Mouse (Mus musculus) cerebellum, adult 18-20 months (tissue): ENCODE measurements around the gene Tbc1d10c.

Experiments used
- DNase-seq, 2 experiments: peaks; one replicate each; pipeline ENCODE4 v3.0.0; 2021

The Tbc1d10c gene

GRCm38 (mm10) chr19:4155223-4156072 is 35.6 kb downstream of the Tbc1d10c start:
- DNase-seq, result peak in 1 of 2 experiments; percentile 8

- DNase-seq, result no peak
These were observed 36.5 kb downstream of the Tbc1d10c start for GRCm38 (mm10) chr19:4154437-4155222.

GRCm38 (mm10) chr19:4153232-4153654 is 37.8 kb downstream of the Tbc1d10c start, which contains the start of gene Ptprcap:
Gene Ptprcap, plus strand, starts transcription at chr19:4153604.
- DNase-seq, result peak; percentile 75 to 77

- DNase-seq, result no peak
These were observed 38.4 kb downstream of the Tbc1d10c start for GRCm38 (mm10) chr19:4152445-4153231.

GRCm38 (mm10) chr19:4151898-4152297 is 39.2 kb downstream of the Tbc1d10c start:
- no peak for DNase-seq

GRCm38 (mm10) chr19:4151488-4151860 is 39.6 kb downstream of the Tbc1d10c start:
- no peak for DNase-seq

- no peak for DNase-seq
These were observed 40.3 kb downstream of the Tbc1d10c start for GRCm38 (mm10) chr19:4150567-4151487.

GRCm38 (mm10) chr19:4149764-4150461 is 41.2 kb downstream of the Tbc1d10c start:
- no peak for DNase-seq

- DNase-seq, result no peak
These were observed 41.8 kb downstream of the Tbc1d10c start for GRCm38 (mm10) chr19:4149283-4149682.

- DNase-seq, result no peak
These were observed 42.3 kb downstream of the Tbc1d10c start for GRCm38 (mm10) chr19:4148819-4149218.

GRCm38 (mm10) chr19:4148491-4148806 is 42.6 kb downstream of the Tbc1d10c start, which contains the start of gene Coro1b:
Gene Coro1b, plus strand, starts transcription at chr19:4148619.
- peak; percentile 97 for DNase-seq

GRCm38 (mm10) chr19:4147782-4148490 is 43.1 kb downstream of the Tbc1d10c start:
- no peak for DNase-seq

- DNase-seq, result no peak
These were observed 44.1 kb downstream of the Tbc1d10c start for GRCm38 (mm10) chr19:4147022-4147405.

GRCm38 (mm10) chr19:4146366-4147021 is 44.6 kb downstream of the Tbc1d10c start:
- DNase-seq, result no peak

GRCm38 (mm10) chr19:4145936-4146335 is 45.1 kb downstream of the Tbc1d10c start:
- no peak for DNase-seq

- DNase-seq, result no peak
These were observed 46.3 kb downstream of the Tbc1d10c start for GRCm38 (mm10) chr19:4144550-4145498.

GRCm38 (mm10) chr19:4143759-4144268 is 47.3 kb downstream of the Tbc1d10c start, which contains the start of gene Cabp4:
Gene Cabp4, minus strand, starts transcription at chr19:4144033.
- DNase-seq, result no peak

- no peak for DNase-seq
These were observed 48.5 kb downstream of the Tbc1d10c start for GRCm38 (mm10) chr19:4142416-4143173.
